Mouse (Mus musculus) thymus, postnatal 10 days (tissue): ENCODE data around the gene Cep135.
A peak's percentile ranks its signal among the peaks of the same experiment; 100 is the strongest.

Experiments used
- DNase-seq, 2 experiments: peaks; one replicate each; pipeline ENCODE4 v3.0.0; 2021; ENCODE audit warnings: low spot score in 2 of 2

Cep135 gene

DNA sequence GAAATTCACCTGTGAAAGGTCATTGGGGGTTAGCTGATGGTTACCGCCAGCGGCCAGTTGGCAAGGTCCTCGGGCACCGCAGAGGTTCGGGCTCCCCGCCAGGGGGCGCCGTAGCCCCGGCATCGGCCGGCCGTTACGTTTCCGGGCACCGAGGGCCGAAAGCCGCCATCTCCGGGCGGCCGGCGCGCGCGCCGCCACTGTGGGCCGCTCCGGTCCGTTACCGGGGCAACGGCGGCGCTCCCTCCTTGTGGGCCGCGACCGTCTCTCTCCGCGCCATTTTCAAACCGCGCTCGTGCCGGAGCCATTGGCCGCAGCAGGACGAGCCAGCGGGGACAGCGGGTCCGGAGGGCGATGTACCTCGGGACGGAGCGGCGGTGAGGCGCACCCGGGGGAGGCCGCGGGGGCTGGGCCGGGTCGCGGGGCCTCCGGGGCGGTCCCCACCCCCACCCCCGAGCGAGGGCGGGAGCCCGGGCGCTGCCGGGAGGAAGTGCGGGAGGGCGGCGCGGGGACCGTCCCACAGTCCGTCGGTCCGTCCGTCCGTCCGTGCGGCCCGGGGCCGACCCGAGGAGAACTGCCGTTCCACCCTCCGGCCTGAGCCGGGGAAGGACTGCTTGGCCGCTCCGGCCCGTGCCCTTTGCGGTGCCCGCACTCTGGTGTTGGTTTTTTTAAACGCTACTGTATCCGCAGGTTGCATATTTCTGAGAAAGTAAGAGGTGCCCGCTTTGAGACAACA, at the start of gene Cep135:
Gene Cep135 (plus strand): TSS at position 148 of the 733 bp plus-strand sequence.
- DNase-seq: peak; percentile 62 to 84

GRCm38 (mm10) chr5:76540181-76540580, 48.3 kb upstream of the Cep135 start:
- DNase-seq: no peak

DNA sequence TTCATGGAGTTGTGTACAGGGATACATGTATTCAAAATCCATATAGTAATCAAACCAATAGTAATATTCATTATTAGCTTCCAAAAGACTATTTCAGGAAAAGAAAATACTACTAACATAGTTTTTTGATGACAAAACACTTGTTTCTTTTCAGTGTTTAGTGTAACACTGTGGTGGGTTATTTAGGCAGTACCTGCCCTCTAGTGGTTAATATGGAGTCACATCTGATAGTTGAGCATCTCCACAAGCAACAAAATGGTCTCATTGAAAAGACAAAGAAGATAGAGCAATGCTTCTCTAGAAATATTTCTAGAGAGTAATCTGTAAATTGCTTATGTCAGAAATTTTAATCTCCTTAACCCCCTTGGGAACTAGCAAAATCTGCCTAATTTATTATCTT, 47.7 kb upstream of the Cep135 start:
- no peak for DNase-seq

- DNase-seq: no peak
Measured at GRCm38 (mm10) chr5:76543200-76543599, 45.3 kb upstream of the Cep135 start.

GRCm38 (mm10) chr5:76550426-76550825, 38.1 kb upstream of the Cep135 start:
- DNase-seq: no peak

GRCm38 (mm10) chr5:76565321-76565720, 23.2 kb upstream of the Cep135 start:
- DNase-seq: peak; percentile 56 to 83

DNA sequence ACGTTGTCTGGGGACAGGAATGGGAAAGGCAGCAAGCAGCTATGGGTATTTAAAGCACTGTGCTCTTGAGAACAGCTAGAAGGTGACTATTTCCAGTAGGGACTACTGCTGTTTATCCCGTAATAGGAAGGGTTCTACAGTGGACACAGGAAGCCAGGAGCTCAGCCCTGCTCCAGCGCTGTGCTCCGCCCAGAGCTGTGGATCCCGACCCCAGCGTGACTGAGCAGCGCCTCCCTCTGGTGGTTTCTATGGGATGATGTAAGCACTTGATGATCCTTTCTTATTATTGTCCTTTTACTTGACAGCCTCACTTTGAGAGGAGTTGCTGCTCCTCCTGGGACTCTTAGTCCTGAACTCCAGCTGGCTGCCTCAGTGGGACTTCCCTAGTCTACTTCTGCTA, 14.2 kb upstream of the Cep135 start:
- no peak for DNase-seq

DNA sequence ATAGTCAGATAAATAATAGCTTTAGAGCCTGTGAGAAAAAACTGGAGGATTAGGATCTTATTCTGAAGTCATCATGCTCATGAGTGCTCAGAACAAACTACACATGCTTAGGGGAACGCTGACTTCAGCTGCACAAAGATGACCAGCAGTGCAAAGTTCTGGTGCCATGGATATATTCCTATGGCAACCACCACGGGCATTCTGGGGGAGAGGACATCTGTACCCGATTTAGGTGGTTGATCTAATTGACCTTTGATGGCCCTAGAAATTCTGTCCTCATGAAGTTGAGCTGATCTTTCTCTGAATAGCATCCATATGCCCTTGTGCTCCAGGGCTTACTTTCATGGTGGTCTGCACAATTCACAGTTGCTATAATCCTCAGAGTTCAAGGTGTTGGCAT, 11.5 kb upstream of the Cep135 start:
- DNase-seq: no peak

- no peak for DNase-seq
Measured at GRCm38 (mm10) chr5:76585378-76585777, 3.1 kb upstream of the Cep135 start.

DNA sequence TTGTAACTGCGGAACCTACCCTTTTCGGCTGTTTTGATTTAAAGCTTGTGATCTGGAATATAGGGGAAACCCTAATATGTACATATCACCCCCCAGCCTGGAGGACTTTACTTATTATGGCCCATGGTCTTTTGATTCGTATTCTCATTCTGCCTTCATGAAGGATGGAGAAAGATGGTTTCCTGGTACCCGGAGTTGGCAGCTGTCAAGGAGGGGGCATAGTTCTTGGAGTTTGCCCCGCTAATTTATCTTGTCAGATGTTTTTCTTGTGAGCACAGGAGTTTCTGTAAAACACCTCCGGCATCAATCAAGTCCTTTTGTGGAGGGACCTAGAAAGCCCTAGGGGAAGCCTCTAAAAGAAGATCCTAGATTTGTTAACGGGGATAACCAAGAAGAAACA, 813 bp downstream of the Cep135 start:
- DNase-seq: no peak

DNA sequence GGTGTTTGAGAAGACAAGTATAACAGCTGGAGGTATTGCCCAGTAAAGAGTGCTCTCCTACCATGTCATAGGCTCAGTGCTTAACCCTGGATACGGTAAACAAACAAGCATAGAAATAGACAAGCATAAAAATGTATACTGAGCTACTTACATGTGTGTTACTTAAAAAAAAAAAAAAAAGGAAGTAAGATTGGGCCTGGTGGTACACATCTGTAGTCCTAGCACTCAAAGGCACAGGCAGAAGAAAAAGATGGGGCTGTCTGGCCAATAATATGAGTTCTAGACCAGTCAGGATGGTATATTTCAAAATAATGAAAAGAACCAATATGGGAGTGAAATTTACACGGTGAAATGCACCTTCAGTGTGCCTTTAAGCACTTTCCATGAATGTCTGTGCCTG, 1.5 kb downstream of the Cep135 start:
- no peak for DNase-seq

DNA sequence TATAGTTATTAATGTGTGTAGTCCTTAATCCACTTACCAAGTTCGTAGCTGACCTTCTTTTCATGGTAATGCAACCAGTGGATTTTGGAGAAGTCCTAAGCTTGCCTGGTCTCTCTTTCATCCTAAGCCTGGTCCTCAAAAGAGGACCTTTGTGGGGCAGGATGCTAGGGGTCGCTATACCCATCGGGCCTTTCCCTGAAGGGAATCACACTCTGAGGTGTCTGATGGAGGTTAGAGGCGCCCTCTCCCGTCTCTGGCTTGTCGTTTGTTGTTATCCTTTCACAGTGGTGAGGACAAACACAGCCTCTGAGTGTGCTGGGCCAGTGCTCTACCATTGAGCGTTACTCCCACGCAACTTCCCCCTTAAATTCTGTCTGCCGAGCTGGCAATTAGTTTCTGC, 3.4 kb downstream of the Cep135 start:
- no peak for DNase-seq

DNA sequence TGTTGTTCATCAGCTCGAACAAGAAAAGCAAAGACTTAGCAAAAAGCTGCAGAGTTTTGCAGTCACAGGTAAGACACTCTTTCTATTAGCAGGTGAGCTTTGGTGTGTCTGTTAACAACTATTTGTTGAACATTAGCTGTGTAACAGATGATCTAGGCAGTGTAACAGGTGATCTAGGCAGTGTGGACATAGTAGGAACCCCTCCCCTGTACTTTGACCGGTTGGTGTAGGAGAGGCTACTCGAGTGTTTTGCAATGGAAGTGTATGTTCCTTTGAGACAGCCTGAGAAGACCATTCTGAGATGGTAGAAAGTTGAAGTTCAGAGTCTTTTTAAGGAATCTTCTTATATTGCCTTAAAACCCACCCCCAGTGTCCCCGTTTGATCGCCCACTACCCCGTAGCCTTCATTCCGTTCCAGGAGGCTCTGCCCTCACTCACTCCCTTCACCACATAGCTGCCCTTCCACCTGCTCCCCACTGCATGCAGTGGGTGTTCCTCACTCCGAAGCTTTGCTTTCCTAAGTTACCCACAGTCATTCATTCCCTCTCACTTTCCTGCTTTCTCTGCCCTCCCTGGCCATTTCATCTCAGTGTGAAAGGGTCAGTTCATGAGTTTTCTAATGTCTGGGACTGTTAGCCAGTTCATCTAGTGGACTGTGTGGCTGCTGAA, 21.3 kb downstream of the Cep135 start:
- DNase-seq: no peak

DNA sequence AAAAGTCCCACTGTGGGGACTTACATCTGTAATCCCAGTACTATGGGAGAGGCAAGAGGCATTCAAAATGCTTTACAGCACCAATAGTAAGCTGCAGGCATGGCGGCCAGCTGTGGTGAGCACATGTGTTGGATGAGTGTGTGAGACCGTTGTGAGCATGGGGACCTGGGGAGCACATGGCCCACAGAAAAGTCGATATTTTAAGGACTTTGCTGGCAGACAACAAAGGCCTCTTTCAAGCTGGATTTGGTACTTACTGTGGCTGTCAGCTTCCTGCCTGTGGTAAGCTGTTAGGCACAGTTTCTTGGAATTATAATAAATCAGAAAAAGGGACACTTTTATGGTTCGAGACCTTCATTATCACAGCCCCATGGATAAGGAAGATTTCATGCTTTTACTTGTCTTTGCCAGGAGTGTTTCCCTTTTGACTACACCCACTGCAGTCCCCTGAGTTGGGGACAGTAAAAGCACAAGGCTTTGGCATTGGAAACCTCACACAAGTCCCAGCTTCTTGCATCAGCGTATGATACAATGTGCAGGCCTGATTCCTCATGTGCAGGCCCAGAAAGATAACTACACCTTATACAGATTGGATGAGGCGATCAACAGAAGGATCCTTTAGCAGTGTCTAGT, 24.5 kb downstream of the Cep135 start:
- no peak for DNase-seq

DNA sequence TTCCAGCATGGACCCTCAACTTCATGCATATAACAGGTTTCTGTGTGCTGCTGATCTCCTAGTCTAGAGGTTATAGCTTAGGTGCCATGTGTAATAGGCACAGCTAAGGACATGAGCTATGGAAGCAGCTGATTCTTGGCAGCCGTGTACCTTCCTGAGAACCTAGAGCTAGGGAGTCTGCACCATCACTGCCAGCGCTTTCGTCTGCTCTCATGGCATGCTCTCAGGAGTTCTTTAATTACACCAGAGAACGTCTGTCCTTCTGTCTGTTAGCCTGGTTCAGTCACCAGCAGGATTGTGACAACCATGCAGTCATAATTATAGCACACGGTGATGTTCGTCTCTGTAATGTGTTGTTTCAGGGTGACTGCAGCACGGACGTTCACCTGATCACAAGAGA, 26.8 kb downstream of the Cep135 start:
- no peak for DNase-seq

DNA sequence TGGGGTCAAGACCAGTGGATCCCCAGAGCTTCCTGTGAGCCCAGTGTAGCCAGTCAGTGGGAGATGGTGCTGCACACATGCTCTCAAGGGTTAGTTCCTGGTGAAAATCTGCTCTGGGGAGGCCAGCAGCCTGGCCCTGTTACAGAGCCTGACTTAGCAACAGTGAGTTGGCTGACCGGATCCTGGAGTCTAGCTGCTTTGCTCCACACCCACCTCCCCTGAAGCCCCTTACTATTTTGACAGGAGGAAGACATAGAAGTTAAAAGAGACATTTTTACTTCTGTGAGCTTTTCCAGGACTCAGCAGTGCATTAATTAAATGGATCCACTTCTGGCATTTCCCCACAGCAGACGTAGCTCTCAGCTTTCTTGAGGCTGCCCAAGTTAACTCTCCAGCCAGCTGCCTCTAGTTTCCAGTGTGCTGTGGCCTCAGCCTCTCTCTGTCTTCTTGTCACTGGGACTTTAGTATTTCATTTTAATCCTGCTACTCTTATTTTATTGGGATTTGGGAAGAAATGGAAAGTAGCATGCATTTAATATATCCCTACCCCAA, 27.8 kb downstream of the Cep135 start:
- DNase-seq: no peak

DNA sequence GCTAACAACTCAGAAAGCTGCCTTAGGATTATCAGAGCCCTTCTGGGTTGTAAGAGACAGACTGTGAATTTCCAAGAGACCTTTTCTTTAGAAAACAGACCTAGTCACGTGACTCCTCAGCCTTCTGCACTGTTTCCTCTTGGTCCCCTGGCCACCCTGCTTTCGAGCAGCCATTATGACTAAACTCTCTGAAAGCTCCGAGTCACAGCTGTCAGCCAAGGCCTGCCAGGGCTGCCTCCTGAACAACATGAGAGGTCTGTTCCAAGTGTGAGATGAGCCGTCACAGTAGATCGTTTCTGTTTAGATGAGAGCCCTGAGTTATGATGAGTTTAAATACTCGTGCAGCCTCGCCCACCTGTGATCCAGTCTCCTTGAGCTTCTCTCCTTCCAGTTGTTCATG, 30.3 kb downstream of the Cep135 start:
- DNase-seq: no peak

- DNase-seq: no peak
Measured at GRCm38 (mm10) chr5:76623759-76624158, 35.3 kb downstream of the Cep135 start.

- DNase-seq: no peak
Measured at GRCm38 (mm10) chr5:76627770-76628169, 39.3 kb downstream of the Cep135 start.

DNA sequence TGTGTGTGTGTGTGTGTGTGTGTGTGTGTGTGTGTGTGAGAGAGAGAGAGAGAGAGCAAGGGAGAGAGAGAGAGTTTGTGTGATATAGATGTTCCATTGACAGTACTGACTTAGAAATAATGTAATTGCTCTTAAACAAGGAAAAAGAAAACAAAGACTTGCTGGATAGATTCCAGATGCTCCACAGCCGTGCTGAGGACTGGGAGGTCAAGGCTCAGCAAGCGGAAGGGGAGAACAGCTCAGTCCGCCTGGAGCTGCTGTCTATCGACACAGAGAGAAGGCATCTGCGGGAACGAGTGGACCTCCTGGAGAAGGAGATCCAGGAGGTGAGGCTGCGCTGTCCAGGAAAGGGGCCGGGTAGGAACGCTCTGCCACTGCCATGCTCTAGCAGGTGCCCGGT, 45.5 kb downstream of the Cep135 start:
- no peak for DNase-seq

- no peak for DNase-seq
Measured at GRCm38 (mm10) chr5:76635592-76635991, 47.1 kb downstream of the Cep135 start.

DNA sequence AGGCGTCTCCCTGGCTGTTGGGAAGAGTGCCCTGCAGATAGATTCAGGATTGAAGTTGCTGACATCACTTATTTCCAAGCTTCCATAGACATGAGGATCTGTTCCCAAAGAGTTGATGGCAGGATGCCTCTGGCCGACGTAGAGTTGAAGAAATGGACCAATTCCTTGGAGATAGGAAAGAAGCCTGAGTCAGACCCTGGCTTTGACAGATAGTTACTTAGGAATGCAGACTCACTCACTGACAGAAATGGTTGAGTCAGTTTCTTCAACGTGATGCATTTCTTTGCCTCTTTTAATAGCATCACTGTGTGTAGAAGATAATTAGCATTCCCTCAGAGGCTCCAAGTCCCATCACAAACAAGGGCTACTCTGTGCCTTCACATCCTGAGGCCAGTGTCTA, 53.6 kb downstream of the Cep135 start:
- no peak for DNase-seq

DNA sequence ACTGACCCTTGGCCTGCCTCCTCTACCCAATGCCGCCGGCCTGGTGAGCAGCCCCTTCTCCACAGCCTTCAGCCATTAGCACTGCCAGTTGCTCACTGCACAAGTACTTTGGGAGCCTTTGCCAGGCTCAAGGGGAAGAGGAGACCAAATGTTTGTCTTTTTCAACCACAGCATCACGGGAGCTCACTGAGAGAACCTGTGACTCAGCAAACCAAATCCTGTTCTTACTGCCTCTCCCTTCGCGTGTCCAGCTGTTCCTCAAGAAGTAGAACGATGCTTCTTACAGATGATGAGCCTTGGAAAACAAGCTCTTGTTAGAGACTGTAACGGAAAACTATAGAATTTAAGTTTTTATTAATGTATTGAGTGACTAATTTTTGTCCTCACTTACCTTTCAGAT, 55.7 kb downstream of the Cep135 start:
- no peak for DNase-seq
